Mouse (Mus musculus): ENCODE results near the gene Mylk.
A peak's percentile ranks its signal among the peaks of the same experiment; 100 is the strongest.

The Mylk gene

GRCm38 (mm10) chr16:35024300-35024699 lies 279.3 kb downstream of the Mylk start:
- no peak for DNase-seq

DNA sequence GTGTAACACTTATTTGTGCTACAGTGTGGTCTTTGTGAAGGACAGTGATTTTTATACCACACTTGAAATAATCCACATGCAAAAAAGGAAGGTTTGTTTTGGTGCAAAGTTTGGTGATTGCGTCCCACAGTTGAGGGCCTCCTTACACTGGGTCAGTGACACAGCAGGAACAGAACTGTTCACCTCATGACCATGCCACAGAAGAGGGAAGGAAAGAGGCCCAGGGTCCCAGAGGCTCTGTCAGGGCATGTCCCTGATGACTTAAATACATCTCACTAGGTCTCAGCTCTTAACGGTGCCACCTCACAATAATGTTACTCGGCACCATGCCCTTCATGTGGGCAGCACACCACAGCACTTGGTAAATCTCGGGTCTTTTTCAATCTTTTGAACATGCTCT lies 280.3 kb downstream of the Mylk start:
- no peak for DNase-seq

DNA sequence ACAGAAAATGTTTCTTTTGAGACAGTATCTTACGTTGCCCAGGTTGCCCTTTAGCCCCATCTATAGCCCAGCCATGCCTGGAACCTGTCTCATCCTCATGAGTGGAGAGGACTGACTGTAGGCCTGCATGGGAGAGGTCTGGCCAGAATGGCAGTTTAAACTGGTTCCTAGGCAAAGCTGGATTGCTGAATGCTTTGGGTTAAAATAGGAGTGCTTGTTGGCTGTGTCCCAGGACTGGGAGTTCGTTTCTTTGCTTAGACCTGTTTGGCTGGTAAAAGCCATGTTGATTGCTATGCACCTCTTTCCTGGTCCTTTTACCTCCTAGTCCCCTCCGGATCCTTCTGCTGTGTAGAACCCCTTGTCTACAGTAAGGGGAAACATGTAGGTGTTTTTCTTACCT lies 288.2 kb downstream of the Mylk start:
- DNase-seq, result peak; percentile 50 to 60

DNA sequence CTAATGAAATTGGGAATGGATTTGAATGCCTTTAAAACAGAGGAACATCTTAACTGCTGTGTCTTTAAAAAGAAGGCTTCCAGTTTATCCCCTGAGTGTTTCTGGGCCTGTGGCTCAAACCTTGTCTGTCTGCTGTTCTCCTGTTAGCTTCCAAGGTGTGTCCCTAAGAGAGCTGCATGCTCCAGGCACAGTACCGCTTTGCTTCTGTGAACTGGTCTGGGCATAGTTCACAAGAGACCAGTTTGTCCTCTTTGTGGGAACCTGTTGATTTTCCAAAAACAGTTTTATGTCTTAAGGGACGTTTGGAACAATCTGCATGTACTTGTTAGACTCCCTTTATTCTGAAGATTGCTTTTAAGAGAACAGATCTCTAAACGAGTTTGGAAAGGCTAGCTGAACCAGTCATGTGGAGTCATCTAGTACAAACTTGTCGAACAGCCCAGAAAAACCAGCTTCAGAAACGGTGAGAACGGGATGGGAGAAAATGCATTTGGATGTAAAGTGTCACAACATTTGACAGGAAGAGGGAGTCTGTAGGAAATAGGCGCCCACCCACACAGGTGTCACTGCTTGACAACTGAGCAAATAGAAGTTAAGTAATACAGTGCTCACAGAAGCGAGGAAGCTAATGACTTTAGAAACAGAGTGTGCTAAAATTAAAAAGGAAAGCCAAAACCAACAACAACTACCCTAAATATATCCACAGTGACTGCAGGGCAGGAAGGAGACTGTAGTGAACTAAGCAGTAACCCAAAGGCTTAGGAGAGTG lies 289.0 kb downstream of the Mylk start:
- peak in 1 of 2 experiments; percentile 40 for DNase-seq

DNA sequence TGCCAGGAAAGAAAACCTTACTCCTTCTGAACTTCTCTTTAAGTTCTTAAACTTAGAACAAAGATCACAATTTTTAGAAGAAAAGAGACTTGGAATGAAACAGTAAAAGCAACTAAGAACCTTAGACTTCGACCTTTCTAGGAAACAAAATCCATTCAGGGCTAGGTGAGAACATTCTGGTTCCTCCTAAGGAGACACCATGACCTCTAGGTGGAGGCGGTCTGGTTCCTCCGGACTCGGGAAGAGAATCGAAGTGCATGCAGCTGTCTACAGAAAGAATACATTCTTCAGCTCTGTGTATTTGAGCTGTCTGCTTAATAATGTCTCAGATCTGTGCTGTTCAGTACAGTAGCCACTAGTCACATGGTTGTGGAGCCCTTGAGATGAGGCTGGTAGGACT lies 290.0 kb downstream of the Mylk start:
- peak; percentile 55 to 65 for DNase-seq

DNA sequence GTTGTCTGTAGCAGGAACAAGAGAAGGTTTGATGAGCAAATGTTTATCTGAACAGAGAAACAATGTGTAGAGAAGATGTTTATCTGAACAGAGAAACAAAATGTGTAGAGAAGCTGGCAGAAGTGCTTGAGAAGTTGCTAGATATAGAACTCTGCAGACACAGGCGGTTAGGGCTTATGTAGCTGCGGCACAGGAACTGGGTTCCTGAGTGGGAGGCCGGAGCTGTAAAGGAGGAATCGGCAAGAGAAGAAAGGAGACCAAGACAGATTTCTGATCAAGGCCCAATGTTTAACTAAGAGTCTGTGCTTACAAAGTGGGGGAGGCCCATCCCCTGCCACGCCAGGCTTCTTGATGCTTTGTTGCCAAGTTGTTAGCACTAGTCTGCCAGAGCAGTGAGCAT lies 291.7 kb downstream of the Mylk start:
- DNase-seq, result no peak

DNA sequence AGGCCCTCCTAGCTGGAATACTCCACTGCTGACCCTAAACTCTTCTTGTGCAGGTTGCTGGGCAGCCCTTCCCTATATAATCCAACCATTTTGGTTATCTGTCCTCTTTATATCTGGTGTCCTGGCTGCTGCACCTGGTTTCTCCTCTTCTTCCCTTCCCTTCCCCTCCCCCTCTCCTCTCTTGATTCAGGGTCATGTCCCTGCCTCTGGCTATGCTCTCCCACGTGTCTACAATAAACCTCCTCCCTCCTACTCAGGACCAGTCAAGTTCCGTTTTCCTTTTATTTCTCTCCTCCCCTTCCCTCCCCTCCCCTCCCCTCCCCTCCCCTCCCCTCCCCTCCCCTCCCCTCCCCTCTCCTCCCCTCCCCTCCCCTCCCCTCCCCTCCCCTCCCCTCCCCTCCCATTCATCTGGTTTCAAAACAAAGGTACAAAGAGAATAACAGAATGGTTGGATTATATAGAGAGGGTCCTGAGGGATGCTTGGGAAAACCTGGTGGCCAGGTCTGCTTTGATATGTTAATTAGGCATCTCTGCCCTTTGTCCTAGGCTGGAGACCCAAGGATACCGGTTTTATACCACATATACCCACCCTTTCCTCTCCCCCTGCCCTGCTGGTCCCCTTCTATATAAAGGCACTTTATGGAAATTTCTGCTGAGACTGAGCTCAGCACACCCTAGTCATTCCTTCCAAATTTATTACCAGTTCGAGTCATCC lies 293.5 kb downstream of the Mylk start:
- peak in 1 of 2 experiments; percentile 29 for DNase-seq

GRCm38 (mm10) chr16:35040154-35040553 lies 295.1 kb downstream of the Mylk start:
- DNase-seq, result peak; percentile 46

GRCm38 (mm10) chr16:35041001-35041400 lies 296.0 kb downstream of the Mylk start:
- DNase-seq, result peak; percentile 46 to 54

GRCm38 (mm10) chr16:35046081-35046775 lies 301.2 kb downstream of the Mylk start:
- DNase-seq, result no peak

GRCm38 (mm10) chr16:35047272-35047969 lies 302.4 kb downstream of the Mylk start:
- DNase-seq, result no peak

GRCm38 (mm10) chr16:35051066-35051465 lies 306.1 kb downstream of the Mylk start:
- DNase-seq, result peak; percentile 22 to 56
